Mouse (Mus musculus) natural killer cell, adult 2 months (primary cell): ENCODE data around the gene Notch3.
A peak's percentile ranks its signal among the peaks of the same experiment; 100 is the strongest.

Source experiments
- DNase-seq, 2 experiments: peaks; one replicate each; pipeline ENCODE4 v3.0.0; 2022; ENCODE audit warnings: low spot score in 2 of 2

Gene Notch3

DNA sequence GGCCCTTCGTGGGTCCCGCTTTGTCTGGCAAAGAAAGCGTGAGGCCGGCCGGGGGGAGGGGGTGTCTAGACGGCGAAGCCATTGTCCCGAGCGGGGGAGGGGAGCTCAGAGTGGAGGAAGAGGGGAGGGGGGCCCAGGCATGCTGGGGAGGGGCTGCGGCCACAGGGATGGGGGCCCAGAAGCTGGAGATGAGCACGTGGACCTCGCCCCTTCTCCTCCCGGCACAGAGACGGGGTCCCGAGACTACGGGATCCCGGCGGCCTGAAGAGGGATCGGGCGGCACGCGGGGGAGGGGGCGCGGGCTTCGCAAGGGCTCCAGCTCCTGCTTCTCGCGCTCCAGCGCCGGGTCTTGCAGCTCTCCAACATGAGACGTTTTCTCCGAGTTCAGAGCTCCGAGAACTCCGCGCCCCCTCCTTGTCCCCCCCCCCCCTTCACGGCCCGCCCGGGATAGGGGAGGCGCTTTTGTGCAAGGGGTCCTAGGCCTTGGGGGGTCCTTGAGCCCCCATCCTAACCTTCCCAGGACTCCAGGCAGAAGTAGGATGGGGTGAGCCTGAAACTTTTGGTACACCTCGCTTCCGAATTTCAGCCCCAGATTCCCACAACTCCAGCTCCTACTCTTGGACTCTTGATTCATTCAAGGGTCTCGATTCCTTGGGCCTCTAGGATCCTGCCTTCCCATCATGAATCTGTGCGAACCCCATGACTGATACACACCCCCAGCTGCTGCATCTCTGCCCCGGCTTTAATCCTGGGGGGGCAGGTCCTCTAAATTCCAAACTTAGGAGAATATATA, 653 bp downstream of the Notch3 start:
- DNase-seq = no peak

DNA sequence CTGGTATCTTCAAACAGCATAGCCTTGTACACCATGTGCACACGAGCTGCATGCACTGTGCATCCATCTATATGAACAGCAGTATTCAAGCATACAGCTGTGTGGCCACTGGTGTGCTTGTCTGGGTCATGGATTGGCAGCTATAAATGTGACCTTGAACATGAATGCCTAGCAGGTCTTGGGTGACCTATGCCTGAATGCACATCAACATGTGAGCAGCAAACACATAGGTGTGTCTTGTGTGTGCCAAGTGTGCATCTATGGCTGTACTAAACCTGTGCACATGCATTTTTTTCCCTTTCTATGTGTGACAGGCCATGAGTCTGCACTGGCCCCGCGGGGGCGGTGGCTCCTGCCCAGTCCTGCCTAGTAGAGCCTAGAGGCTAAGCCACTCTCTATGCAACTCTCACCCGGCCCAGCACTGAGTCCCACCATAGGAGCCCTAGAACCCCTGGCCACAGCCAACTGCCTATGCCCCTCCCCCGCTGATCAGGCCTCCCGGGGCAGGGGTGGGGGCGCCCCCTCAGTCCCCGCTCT, 1.3 kb downstream of the Notch3 start:
- DNase-seq = no peak

DNA sequence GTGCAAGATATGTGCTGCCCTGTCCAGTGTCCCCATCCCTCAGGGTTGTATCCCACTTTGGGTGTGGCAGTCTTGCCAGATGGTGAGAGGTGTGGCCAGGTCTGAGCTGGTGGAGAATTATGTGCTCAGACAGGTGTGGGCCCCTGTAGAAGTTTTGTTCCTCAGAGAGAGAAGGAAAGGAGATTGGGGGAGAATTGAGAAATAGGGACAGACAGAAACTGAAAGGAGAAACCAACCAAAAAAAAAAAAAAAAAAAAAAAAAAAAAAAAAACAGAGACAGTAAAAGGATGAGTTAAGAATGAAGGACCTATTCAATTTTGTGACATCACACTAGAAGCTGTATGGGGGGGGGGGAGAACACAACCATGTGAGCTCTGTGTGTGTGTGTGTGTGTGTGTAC, 1.9 kb downstream of the Notch3 start:
- DNase-seq = no peak

DNA sequence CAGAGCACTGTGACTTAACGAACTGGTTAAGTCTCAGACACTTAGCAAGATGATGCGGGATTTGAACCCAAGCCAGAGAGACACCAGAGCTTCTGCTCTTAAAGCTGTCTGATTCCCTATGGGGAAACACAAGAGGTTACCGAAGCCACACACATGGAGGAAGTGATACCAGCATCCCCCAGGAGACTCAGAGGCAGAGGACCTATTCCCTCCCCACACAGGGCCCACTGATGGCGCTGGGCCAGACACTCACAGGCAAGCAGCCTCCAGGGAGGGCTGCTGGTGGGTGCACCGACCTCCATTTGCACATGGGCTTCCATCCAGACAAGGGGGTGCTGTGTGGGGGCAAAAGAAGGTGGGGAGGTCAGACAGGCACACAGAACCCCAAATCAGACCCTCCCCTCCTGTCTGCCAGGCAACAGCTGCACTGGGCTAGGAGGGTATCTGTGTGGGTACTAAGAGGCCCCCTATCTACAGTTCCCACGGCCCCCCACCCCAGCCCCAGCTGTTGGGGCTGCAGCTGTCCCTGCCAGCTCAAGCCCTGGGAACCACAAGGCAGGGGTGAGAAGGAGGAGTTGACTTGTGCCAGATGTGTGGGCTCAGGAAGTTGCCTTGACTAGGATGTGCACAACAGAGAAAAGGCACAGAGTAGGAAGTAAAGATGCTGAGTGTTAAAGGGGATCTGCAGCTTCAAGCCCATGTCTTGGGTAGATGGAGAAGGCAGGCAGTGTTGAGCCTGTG, 2.6 kb downstream of the Notch3 start:
- DNase-seq = peak in 1 of 2 experiments; percentile 67

DNA sequence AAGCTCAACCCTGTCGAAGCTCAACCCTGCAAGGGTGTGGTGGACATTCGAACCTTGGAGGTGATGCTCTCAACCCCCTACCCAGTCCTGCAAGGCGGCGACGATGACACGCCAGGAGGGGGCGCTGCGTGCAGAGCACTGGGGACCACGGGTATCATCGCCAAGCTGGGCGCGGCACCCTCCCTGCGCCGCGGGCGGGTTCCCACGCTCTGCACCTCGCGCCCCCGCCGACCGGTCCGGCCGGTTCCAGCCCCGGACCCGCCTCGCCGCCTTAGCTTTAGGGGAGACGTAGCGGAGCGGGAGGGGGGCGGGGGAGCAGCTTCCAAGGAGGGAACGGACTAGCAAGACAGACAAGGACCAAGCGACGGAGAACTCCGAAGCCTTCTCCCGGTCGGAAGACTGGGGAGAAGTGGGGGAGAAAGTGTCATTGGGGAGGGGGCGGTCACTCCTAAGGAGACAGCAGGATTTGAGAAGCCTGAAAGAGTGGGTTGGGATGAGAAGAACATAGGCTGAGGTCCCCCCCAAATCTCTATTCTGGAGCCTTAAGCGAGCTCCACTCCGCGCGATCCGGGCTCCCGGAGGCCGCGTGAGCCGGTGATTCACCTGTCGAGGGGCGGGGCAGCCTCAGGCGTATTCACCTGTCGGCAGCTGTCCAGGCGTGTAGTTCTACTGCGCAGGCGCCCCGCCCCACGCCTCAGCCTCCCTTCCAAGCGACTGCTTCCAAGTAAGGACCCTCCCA, 4.4 kb downstream of the Notch3 start:
- peak in 1 of 2 experiments; percentile 49 for DNase-seq

DNA sequence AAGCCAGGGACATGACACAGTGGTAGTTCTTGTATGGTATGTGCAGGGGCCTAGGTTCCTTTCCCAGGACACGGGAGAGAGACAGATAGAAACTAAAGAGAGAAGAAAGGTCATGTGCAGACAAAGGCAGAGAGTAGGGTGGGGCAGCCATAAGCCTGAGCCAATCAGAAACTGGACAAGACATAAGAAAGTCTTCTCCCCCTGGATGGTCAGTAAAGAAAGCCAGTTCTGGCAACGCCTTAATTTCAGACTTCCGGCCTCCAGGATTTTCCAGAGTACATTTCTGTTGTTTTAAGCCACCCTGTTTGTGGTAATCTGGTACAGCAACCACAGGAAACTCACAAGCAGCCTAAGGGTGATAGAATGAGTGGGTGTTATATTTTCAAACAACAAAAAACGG, 5.8 kb downstream of the Notch3 start:
- DNase-seq = no peak

DNA sequence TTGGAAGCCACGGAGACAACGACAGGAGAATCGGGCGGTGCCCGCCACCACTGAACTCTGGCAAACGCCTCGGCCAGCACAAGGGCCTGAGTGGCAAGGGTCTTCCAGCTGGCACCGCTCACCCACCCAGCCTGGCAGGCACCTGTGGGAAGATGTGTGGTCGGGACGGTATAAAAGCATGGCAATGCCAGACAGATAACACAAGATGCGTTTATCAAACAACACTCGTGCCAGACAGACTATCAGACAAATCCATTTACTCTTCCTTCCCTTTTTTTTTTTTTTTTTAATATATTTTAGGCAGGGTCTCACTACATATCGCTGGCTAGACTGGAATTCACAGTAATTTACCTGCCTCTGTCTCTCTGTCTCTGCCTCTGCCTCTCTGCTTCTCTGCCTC, 7.8 kb downstream of the Notch3 start:
- no peak for DNase-seq

DNA sequence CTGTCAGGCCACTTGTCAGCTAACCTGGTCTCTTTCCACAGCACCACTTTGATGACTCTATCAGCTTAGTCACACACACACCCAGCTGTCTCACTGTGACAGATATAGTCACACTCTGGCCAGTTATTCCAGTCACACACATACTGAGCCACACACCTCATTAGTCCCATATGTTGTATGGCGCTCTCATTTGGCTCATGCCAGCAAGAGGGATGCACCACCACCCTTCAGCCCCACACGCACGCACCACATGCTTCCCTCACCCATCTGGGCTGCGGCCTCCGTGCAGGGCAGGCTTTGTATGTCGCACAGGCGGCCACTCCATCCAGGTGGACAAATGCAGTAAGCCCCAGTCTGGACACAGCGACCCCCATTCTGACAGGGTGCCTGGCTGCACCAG, 19.9 kb downstream of the Notch3 start:
- no peak for DNase-seq

DNA sequence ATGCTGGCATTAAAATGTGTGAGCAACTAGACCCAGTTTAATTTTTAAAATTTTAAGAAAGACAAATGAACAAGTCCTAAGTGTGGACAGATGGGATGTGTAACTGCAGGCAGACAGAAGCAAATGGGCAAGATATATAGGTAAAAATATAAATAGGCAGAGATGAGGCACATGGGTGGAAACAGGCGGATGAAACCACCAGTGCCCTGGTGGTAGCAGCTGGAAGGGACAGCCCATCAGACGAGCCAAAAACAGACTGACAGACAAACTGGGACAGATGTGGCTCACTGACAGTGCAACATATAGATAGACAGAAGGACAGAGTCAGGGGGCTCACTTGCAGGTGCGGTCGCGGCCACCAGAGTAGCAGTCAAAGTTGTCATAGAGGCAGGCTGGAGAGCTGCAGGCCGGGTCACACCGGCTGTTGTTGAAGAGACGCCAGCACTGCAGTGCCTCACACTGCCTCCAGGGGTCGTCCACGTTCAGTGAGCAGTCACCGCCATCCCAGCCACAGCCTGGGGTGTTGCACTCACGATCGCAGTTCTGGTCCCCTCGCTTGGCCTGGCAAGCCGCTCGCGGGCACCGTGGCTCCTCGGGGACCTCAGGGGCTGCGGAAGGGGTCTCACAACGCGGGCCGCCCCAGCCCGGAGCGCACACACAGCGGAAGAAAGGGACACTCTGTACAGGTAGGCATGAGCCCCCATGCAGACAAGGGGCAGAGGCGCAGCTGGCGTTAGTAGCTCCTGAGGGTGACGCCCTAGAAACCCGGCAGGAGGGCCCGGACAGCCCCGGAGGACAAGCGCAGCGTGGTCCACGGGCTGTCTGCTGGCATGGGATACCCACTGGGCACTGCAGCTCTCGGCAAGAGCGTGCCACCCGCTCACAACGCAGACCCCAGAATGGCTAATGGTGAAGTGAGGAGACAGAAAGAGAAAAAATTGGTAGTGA, 23.5 kb downstream of the Notch3 start:
- peak; percentile 67 to 82 for DNase-seq

DNA sequence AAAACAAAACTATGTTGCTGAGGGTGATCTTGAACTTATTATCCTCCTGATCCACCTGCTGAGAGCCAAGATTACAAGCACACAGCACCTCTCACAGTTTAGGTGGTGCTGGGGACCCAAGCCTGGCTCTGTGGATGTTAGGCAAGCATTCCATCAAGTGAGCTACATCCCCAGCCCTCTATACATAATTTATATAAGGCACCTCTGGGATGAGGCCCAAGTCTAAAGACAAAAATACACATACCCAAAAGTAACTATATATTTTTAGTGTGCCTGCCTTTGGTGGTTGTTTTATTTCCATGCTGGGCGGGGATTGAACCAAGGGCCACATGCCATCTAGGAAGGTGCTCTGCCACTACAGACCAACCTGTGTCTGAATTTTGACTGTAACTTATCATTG, 24.4 kb downstream of the Notch3 start:
- DNase-seq = no peak

DNA sequence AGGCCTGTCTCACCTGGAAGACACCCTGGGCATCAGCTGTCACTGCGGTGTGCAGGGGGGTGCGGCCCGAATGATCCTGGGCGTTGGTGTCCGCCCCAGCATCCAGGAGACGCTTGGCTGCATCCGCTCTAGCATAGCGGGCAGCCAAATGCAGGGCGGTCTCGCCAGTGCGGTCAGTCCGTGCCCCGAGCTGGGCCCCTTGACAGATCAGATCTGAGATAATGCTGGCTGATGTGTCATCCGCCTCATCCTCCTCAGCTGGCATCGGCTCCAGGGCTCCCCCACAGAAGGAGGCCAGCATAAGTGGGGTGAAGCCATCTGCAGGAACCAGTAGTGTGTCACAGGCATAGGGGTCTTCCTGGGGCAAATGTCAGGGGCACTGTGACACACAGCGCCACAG, 33.3 kb downstream of the Notch3 start:
- no peak for DNase-seq

DNA sequence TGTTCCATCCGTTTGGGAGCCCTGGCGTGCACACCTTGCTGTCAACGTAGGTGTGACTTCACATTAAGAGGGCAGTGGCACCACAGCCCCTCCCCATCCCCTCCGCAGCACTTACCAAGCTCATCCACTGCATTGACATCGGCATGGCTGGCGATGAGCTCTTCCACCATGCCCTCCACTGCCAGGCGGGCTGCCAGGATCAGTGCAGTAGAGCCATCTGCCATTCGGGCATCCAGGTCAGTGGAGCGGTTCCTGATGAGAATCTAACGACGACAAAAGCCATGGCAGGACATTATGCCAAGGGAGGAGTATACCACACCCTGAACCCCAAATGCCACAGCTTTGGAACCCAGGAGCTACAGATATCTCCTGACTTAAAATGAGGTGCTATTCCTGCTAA, 34.6 kb downstream of the Notch3 start:
- DNase-seq = no peak

DNA sequence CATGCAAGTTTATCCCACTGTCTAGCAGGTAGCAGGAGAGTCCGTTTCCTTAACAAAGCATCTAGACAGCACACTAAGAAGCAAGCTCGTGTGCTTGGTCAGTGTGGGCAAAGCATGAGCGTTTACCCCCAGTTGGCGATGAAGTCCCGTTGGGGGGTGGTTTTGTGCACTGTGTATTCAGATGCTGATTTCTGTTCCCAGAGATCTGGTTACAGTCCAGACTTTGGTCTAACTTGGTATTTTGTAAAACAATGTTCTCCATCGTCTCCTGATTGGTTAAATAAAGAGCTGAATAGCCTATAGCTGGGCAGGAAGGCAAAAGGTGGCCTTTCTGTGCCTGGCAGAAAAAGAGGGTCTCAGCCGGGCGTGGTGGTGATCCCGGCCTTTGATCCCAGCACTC, 36.1 kb downstream of the Notch3 start:
- DNase-seq = no peak

DNA sequence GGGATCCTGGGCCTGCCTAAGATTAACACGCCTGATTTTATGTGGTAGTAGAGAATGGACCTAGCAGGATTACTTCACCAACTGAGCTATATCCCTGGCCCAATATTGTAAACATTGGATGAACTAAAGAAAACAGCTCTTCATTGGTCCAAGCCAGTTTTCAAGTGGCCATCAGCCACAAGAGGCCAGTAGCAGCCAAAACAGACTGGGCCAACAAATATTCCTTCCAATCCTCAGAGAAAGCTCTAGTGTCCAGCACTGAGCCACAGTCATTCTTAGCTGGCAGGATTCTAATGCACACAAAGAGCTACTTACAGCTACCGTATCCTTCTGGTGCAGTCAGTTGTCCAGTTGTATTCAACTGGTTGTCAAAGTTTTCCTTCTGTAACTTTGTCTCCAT, 39.5 kb downstream of the Notch3 start:
- no peak for DNase-seq

DNA sequence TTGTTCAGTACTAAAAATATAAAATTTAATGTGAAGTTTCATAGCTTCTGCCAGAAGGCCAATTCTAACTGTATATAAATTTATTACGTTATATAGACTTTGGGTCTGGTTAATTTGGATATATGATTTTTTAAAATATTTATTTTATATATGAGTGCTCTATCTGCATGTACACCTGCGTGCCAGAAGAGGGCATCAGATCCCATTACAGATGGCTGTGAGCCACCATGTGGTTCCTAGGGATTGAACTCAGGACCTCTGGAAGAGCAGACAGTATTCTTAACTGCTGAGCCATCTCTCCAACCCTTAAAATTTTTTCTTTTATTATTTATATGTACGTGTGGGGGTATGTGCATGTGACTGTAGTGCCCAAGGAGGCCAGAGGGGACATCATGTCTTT, 41.2 kb downstream of the Notch3 start:
- no peak for DNase-seq

DNA sequence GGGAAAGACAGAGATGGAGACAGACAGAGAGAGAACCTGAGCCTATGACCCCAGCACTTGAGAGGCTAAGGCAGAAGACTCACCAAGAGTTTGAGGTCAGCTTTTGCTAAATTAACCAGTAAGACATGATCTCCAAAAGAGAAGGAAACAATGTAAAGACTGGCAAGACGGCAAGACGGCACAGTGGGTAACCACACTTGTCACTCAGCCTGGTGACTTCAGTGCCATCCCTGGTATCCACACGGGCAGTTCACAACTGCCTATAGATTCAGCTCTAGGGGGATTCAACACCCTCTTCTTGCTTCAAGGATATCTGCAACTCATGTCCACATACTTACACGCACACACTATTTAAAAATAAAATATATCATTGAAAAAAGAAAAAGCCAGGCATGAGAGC, 43.1 kb downstream of the Notch3 start:
- DNase-seq = no peak

DNA sequence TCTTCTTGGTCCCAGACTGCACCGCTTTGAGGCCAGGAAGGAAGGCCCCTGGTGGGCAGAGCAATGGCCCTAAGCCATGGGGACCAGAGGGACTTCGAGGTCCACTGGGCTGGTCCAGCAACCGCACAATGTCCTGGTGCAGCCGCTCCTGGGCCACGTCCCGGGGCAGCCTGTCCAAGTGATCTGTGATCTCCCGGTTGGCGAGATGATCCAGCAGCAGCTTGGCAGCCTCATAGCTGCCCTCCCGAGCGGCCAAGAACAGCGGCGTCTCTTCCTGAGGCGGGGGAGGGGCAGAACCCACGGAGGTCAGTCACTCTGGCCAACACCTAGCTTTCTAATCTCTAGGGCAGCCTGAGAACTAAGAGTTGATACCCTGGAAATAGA, 44.1 kb downstream of the Notch3 start:
- DNase-seq = no peak

DNA sequence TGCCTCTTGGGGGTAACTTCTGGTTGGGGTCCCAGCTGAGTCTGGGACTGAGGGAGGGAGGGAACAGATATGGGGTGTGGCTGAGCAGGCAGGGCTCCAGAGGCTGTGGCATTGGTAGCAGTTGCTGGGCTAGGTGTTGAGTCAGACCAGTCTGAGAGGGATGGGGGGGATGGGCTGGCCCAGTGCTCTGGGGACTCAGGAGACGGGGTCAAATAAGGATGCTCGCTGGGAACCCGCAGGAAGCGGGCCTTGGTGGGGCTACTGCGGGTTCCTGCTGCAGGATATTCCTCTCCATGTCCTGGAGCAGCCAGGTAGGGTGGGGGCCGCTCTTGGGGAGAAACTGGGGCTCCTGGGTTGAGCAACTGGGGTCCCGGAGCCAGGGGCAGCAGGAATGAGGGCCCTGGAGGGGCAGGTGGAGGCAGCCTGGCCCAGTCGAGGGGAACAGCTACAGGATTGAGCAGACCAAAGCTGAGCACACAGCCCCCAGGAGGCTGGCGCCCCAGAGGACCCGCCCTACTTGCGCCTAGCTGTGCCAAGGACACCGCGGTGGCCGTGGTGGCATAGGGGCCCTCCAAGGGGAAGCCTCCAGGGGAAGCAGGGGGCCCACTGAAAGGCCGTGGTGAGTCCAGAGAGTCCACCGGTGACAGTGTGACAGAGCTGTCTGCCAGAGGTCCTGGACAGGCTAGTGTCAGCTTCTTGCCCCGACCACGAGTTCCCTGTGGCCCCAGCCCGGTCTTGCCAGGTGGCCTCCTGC, 44.6 kb downstream of the Notch3 start:
- no peak for DNase-seq

DNA sequence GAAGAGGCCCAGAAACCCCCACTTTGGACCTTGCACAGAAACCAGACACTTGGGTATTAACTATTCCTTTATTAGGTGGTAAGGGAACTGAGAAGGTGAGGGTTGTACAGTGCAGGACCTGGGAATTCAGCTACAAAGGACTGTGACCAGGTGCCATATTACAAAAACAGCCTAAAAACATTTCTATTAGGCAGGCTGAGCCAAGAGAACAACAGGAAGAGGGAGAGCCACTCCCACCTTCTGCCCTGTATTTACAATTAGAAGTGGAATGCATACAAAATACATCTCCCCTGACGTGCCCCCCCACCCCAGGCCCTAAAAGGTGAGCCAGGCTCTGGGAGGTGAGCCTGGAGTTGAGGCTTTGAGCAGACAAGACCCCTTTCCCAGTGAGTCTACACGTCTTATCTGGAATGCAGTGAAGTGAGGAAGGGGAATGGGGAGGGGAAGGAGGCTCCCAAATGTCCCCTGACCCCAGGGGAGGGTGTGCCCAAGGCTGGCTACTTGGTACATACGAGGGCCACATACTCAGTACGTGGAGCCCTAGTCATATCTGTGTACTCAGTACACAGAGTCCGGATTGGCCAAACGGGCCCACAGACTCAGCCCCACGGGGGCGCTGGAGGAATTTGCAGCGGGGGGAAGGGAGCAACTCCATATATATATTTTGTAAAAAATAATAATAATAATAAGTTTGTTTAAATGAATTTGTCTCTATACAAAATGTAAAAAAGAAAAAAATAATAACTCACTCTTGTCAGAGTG, 45.7 kb downstream of the Notch3 start:
- no peak for DNase-seq

DNA sequence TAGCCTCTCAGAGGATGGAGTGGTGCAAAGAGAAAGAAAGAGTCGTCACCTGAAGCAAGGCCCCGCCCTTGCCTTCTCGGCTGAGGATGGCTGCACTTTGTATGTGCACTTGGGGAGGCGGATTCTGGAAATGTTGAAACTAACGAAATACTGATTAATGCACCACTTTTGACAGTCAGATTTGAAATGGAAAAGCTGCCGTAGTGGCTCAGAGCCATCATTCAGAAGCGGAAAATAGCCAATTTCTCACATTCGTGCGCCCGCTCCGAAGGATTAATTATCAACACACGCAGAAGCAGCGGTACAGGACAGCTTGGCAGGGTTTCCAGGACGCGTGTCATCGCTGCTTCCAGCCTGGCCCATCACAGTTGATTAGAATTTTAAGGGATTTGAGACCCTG, 47.5 kb downstream of the Notch3 start:
- no peak for DNase-seq
